Mouse (Mus musculus) stomach, embryonic 16.5 days (tissue): ENCODE data around the gene Fbxw8. TPM values are rescaled to one million over a fixed set of nuclear protein-coding genes. Genes with fewer than 3 reads are reported as not detected.

Experiments
- ATAC-seq: fragments of 200-750 bp; cut with Nextera tagmentation; 2 replicates; pipeline ENCODE4 v1.8.0; 2017; ENCODE audit warnings: moderate number of reproducible peaks, moderate TSS enrichment; ENCODE audit not compliant: insufficient read depth, low FRiP score
- H3K27ac ChIP-seq: fragments of 300-500 bp; sonication (generic); 2 replicates; pipeline ENCODE4 v1.5.1; 2014; ENCODE audit warnings: low read length
- H3K27me3 ChIP-seq: fragments of 300-500 bp; sonication (generic); 2 replicates; pipeline ENCODE4 v1.6.1; 2014; ENCODE audit warnings: low read length, control low read depth, mixed read lengths; ENCODE audit not compliant: control insufficient read depth, insufficient read depth
- H3K36me3 ChIP-seq: fragments of 300-500 bp; sonication (generic); 2 replicates; pipeline ENCODE4 v1.6.1; 2014; ENCODE audit warnings: low read length; ENCODE audit not compliant: control insufficient read depth, insufficient read depth
- H3K4me1 ChIP-seq: fragments of 300-500 bp; sonication (generic); 2 replicates; pipeline ENCODE4 v1.6.1; 2014; ENCODE audit warnings: low read length, control low read depth, mixed read lengths; ENCODE audit not compliant: control insufficient read depth, insufficient read depth
- H3K4me2 ChIP-seq: fragments of 300-500 bp; sonication (generic); 2 replicates; pipeline ENCODE4 v1.6.1; 2014; ENCODE audit warnings: low read depth, low read length, mixed read lengths
- H3K4me3 ChIP-seq: fragments of 300-500 bp; sonication (generic); replicated peaks from 2 replicates; pipeline ENCODE4 v1.5.1; 2014; ENCODE audit warnings: mild to moderate bottlenecking, low read length
- H3K9ac ChIP-seq: fragments of 300-500 bp; sonication (generic); 2 replicates; pipeline ENCODE4 v1.6.1; 2014; ENCODE audit warnings: low read length
- H3K9me3 ChIP-seq: fragments of 300-500 bp; sonication (generic); replicated peaks from 2 replicates; pipeline ENCODE4 v1.6.1; 2016; ENCODE audit warnings: low read length, control low read depth; ENCODE audit not compliant: control insufficient read depth
- WGBS: fragments of 180-500 bp; shearing (Covaris S2); extraction: QIAGEN DNeasy Blood & Tissue Kit; methylation state at CpG from one replicate; pipeline ENCODE4 v1.1.7; 2014; 5-methylcytosine and 5-hydroxymethylcytosine counted together
- polyA plus RNA-seq: library from polyadenylated mRNA; unstranded; fragments of >200 nt; fragmentation: Nextera tagmentation; extraction: Ambion mirVana; gene quantifications from 2 replicates; pipeline ENCODE4 v1.2.1, GENCODE M21; 2015

The Fbxw8 gene
- polyA plus RNA-seq, 1 experiment from 2014 or later: 16.5 TPM

DNA sequence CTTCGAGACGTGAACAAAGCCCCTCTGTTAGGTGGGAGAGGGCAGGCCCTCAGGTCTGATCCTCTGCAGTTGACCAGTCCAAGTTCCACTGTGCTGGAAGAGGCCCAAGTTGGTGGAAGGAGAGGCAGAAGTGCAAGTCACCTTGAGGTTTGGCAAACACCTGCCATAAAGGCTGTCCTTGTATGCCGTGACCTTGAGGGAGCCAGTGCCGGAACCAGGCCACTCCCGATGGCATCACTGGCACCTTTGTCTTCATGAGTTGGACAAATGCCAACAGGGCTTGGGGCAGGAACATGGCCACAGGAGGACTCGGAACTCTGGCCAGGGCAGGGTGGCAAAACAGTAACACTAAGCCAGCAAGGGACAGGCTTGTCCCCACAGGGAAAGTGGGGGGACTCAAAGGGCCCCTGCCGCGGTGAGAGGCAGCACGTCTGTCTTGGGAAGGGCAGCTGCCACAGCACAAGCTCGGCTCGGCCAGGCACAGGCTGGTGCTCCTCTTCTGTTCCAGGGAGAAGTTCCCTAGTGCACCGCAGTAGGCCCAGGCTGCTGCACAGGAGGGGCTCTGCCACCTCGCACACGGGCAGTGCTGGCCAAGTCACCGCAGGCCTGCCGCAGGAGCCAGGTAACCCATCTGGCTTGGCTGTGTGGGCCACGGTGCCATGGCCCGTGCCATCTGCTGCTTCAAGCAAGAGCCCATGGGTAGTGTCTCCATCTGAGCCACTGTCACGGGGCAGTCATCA is 89.6 kb downstream of the Fbxw8 start:
- Histone ChIP-seq H3K9ac (no peak overlapping the region), H3K27me3 (no peaks in the 10 kb centered on the region), H3K4me3 (no peak overlapping the region), H3K4me2 (no peak overlapping the region), H3K4me1 (peaks cover 5% of the 10 kb centered on the region; the same call in 1 of the 2 replicates), H3K36me3 (no peaks in the 10 kb centered on the region; the same call in 1 of the 2 replicates), H3K9me3 (no peaks in the 10 kb centered on the region), H3K27ac (no peak overlapping the region)
- ATAC-seq: no peak
- 83% methylated on average over 19 of the region's 19 CpGs for WGBS

DNA sequence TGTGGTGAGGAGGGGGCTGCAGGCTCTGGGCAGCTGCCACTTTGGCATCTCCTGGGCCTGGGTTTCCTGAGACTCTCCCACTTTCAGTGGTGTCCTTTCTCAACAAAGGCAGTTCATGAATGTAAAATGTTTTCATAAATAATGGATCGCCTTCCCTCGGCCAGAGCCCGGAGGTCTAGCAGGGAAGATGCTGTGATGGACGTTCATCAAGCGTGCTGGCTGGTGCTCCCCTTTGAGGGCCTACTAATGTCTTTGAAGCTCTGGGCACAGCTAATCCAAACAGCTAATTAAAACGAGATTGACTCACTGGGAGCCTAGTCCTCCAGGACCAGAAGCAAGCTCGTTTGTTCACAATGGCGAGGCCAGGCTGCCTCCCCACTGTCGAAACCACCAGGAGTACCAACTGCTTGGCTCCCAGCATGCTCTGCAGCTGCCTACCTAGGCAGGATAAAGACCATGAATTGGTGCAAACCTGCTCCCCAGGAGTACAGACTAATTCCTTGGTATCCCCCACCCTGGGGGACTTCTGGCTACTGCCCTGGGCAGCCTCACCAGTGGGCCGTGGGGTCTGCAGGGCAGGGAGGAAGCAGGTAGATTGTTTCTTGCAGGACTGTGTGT is 90.9 kb downstream of the Fbxw8 start:
- peaks cover 5% of the 10 kb centered on the region; the same call in 1 of the 2 replicates for H3K4me1 ChIP-seq
- no peaks in the 10 kb centered on the region for H3K9me3 ChIP-seq
- no peak overlapping the region for H3K4me2 ChIP-seq
- no peak overlapping the region for H3K9ac ChIP-seq
- H3K27me3 ChIP-seq: no peaks in the 10 kb centered on the region
- H3K27ac ChIP-seq: no peak overlapping the region
- ATAC-seq: no peak
- no peaks in the 10 kb centered on the region; the same call in 1 of the 2 replicates for H3K36me3 ChIP-seq
- H3K4me3 ChIP-seq: no peak overlapping the region
- 56% methylated on average over 10 of the region's 10 CpGs for WGBS

DNA sequence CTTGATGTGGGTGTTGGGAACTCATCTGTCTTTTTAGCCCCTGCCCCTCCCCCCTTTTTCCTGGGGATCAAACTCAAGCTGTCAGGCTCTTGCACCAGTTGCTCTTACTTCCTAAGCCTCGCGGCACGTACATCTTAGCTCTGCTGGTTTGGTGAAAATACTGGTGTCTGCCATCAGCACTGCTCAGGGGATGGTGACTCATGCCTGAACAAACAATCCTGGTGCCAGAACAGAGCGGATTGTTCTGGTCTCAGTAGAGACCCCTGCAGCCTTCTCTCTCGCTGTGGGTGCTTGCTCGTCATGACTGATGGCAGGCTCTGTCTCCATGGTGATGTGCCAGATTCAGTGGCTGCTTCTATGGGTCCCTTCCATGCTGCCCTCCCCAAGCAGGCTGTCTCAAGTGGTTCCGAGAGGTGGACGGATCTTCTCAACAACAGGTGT is 92.1 kb downstream of the Fbxw8 start:
- H3K4me2 ChIP-seq: no peak overlapping the region
- H3K4me1 ChIP-seq: peaks cover 5% of the 10 kb centered on the region; the same call in 1 of the 2 replicates
- 49% methylated on average over 8 of the region's 8 CpGs for WGBS
- no peak overlapping the region for H3K27ac ChIP-seq
- no peaks in the 10 kb centered on the region for H3K27me3 ChIP-seq
- no peak for ATAC-seq
- H3K36me3 ChIP-seq: no peaks in the 10 kb centered on the region; the same call in 1 of the 2 replicates
- H3K9ac ChIP-seq: no peak overlapping the region
- H3K4me3 ChIP-seq: no peak overlapping the region
- no peaks in the 10 kb centered on the region for H3K9me3 ChIP-seq

DNA sequence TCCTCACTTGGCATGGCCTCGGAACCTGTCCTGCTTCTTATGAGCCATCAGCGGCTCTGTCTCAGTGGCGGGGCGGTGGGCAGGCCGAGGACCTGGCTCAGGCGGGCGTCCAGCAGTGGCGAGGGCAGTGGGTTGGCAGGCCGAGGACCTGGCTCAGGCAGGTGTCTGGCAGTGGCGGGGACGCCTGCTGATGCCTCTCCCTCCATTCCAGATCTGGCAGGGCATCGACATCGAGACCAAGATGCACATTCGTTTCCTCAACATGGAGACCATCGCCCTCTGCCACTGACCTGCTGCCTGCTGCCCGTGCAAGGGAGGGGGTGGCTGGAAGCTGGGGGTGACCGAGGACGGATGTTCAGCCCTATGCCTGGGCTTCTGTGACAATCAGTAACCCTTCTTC is 93.9 kb downstream of the Fbxw8 start:
- Histone ChIP-seq H3K4me2 (no peak overlapping the region), H3K4me1 (peaks cover 5% of the 10 kb centered on the region; the same call in 1 of the 2 replicates)
- WGBS: 91% methylated on average over 18 of the region's 18 CpGs

DNA sequence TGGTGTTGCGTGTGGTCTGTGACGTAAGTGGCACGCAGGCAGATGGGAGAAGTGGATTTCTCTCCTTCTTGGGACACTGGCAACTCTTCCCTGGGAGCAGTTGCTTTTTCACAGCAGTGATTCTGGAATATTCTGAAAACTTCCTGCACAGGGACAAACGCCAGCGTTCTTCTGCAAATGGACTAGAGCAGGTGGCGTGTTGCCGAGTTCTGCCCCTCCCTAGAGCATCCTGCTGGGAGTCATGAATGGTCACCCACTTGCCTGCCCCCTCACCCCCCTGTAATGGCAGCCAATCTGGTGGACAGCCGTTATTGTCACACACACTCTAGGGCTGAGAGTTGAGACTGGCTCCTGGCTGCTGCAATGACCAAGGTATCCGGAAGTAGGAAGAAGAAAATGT is 95.6 kb downstream of the Fbxw8 start:
- ATAC-seq: no peak
- Histone ChIP-seq H3K9ac (no peak overlapping the region), H3K4me3 (no peak overlapping the region), H3K27me3 (no peaks in the 10 kb centered on the region), H3K4me1 (peaks cover 5% of the 10 kb centered on the region; the same call in 1 of the 2 replicates), H3K36me3 (no peaks in the 10 kb centered on the region), H3K9me3 (no peaks in the 10 kb centered on the region), H3K27ac (no peak overlapping the region), H3K4me2 (no peak overlapping the region)
- 85% methylated on average over 9 of the region's 9 CpGs for WGBS

More for the DNA sequence above, 93.9 kb downstream of the Fbxw8 start:
- Histone ChIP-seq H3K9me3 (no peaks in the 10 kb centered on the region), H3K9ac (no peak overlapping the region), H3K4me3 (no peak overlapping the region), H3K36me3 (no peaks in the 10 kb centered on the region; the same call in 1 of the 2 replicates), H3K27ac (no peak overlapping the region), H3K27me3 (no peaks in the 10 kb centered on the region)
- ATAC-seq: no peak

DNA sequence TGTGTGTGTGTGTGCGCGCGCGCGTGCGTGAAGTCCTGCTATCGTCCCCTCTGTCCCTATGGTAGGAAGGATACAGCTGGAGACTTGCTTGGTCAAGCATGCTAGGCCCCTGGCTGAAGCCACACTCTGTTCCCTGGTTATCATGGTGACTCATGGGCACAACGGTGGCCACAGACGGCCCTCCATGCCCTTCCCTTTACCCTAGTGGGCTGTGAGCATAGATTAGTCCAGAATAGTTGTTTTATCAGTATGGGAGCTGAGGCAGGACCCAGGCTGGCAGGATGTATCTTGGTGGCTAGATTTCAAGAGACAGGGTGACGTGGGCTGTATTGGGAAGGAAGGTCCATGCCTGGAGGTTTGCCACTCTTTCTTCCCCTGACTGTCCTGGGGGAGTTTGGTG is 96.4 kb downstream of the Fbxw8 start:
- Histone ChIP-seq H3K9ac (no peak overlapping the region), H3K4me2 (no peak overlapping the region), H3K36me3 (no peaks in the 10 kb centered on the region), H3K4me3 (no peak overlapping the region), H3K4me1 (peaks cover 5% of the 10 kb centered on the region; the same call in 1 of the 2 replicates), H3K9me3 (no peaks in the 10 kb centered on the region), H3K27me3 (no peaks in the 10 kb centered on the region), H3K27ac (no peak overlapping the region)
- 82% methylated on average over 10 of the region's 10 CpGs for WGBS
- ATAC-seq: no peak

DNA sequence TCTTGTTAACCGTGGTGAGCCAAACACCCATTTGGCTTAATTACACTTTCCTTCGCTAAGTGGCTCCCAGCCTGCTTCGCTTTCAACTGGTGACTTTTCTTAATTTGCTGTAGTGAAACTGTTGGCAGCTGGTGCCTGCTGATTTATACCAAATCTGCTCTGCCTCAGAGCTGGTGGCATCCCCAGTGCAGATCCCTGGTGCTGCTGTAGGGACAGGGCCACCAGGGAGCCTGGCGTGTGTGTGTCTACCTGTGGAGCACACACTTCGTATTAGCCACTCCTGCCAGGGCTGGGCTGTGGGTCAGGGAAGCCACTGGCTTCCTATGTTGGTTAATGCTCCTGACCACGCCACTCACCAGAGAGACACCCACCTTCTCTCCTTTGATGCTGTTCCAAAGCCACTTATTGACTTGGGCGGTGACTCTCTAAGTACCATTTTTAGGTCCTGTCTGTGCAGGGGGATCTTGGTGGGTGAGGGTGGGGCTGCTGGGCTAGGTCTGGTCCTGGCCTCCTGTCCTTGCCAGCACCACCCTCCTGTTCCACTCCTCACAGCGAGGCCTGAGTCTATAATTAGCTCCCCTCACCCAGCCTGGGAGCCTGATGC is 97.7 kb downstream of the Fbxw8 start:
- 53% methylated on average over 8 of the region's 8 CpGs for WGBS
- Histone ChIP-seq H3K27me3 (no peaks in the 10 kb centered on the region), H3K9ac (no peak overlapping the region), H3K27ac (no peak overlapping the region), H3K36me3 (no peaks in the 10 kb centered on the region), H3K4me1 (no peaks in the 10 kb centered on the region), H3K4me3 (no peak overlapping the region), H3K9me3 (no peaks in the 10 kb centered on the region), H3K4me2 (no peak overlapping the region)
- no peak for ATAC-seq

DNA sequence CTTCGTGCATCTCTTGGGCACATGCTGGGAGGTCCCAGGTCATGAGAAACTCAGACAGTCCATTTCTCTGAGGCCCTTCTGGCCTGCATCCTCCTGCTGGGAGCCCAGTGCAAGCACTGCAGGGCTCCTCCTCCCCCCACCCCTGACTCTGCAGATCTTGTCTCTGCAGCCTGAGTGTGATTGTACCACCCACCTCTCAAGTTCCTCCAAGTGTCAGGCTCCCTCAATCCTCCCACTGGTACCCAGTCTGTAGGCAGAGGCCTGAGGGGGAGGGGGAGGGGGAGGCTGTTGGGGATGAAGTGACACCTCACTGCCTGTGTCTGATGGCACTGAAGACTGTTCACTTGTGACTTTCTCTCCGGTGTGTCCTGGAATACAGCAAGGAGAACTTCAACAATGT is 102.1 kb downstream of the Fbxw8 start:
- Histone ChIP-seq H3K4me1 (no peaks in the 10 kb centered on the region), H3K36me3 (no peaks in the 10 kb centered on the region), H3K9ac (no peak overlapping the region), H3K27me3 (no peaks in the 10 kb centered on the region), H3K4me3 (no peak overlapping the region), H3K4me2 (no peak overlapping the region), H3K27ac (no peak overlapping the region), H3K9me3 (no peaks in the 10 kb centered on the region)
- no peak for ATAC-seq
- 92% methylated on average over 2 of the region's 2 CpGs for WGBS
